8 mouse cellular contexts compared by ENCODE assay signal in genomic region chrX:12151996-12152904, GRCm38 (mm10). TPM values are rescaled to one million over a fixed set of nuclear protein-coding genes. Genes with fewer than 3 reads are reported as not detected.
DNase-seq lines count a peak whose midpoint lies in the region; ATAC-seq and TF ChIP-seq lines count a peak whose summit lies in the region.

No protein-coding gene starts in this region.

- WGBS in kidney, embryonic 16.5 days, result 16% methylated on average over 40 of the region's 42 CpGs
- WGBS in embryonic facial prominence, embryonic 13.5 days, result 15% methylated on average over 40 of the region's 42 CpGs
- WGBS in hindbrain, postnatal 0 days, result 20% methylated on average over 42 of the region's 42 CpGs
- WGBS in midbrain, embryonic 16.5 days, result 19% methylated on average over 38 of the region's 42 CpGs

- H3K9me3 ChIP-seq in kidney, embryonic 16.5 days (ENCODE audit: low read length), result no peaks in the 10 kb centered on the region
- no peaks in the 10 kb centered on the region for H3K9me3 ChIP-seq in embryonic facial prominence, embryonic 13.5 days
- H3K9me3 ChIP-seq in hindbrain, postnatal 0 days (ENCODE audit: low read length), result no peaks in the 10 kb centered on the region
- H3K9me3 ChIP-seq in midbrain, embryonic 16.5 days (replicated peaks; ENCODE audit: control insufficient read depth, low read length, poor library complexity, severe bottlenecking), result no peaks in the 10 kb centered on the region

- peak overlapping the region; percentile 35 for H3K4me3 ChIP-seq in kidney, embryonic 16.5 days (ENCODE audit: low read length)
- H3K4me3 ChIP-seq in embryonic facial prominence, embryonic 13.5 days, result peak overlapping the region; percentile 35
- peak overlapping the region; percentile 24 for H3K4me3 ChIP-seq in hindbrain, postnatal 0 days (ENCODE audit: low read length)
- H3K4me3 ChIP-seq in midbrain, embryonic 16.5 days (ENCODE audit: low read depth, low read length), result peak overlapping the region; percentile 33

- DNase-seq in kidney, adult 11 months, result no peak
- DNase-seq in hindbrain, postnatal 0 days (ENCODE audit: low spot score), result no peak
- DNase-seq in right cerebral cortex, adult 18-20 months, result no peak
- DNase-seq in ovary, postnatal 36 days (ENCODE audit: low spot score), result no peak

- peak overlapping the region; percentile 58 for H3K4me2 ChIP-seq in kidney, embryonic 16.5 days (replicated peaks; ENCODE audit: low read depth, low read length)
- peak overlapping the region; percentile 59 for H3K4me2 ChIP-seq in embryonic facial prominence, embryonic 13.5 days
- peak overlapping the region; percentile 55 for H3K4me2 ChIP-seq in hindbrain, postnatal 0 days (ENCODE audit: low read depth, low read length)
- peak overlapping the region; percentile 58 for H3K4me2 ChIP-seq in midbrain, embryonic 16.5 days (ENCODE audit: low read length)

- H3K9ac ChIP-seq in kidney, embryonic 16.5 days (replicated peaks; ENCODE audit: low read length), result peak overlapping the region; percentile 44
- H3K9ac ChIP-seq in embryonic facial prominence, embryonic 13.5 days, result 0 out of 2 replicates have a peak overlapping the region, but pooled peaks have one; percentile 40
- H3K9ac ChIP-seq in hindbrain, postnatal 0 days (replicated peaks; ENCODE audit: low read length), result no peak overlapping the region
- peak overlapping the region; percentile 51; the same call in 1 of the 2 replicates for H3K9ac ChIP-seq in midbrain, embryonic 16.5 days (ENCODE audit: low read depth, low read length)

- no peak for ATAC-seq in kidney, embryonic 16.5 days (ENCODE audit: low FRiP score, low TSS enrichment)
- no peak for ATAC-seq in embryonic facial prominence, embryonic 13.5 days (ENCODE audit: insufficient number of reproducible peaks, insufficient read depth, low FRiP score, low TSS enrichment, low read depth)
- no peak for ATAC-seq in hindbrain, postnatal 0 days
- ATAC-seq in midbrain, embryonic 16.5 days, result 0 out of 2 replicates have a peak, but pooled peaks have one; percentile 16
- no peak for ATAC-seq in megakaryocyte progenitor cell, adult 5-6 weeks (replicated peaks; ENCODE audit: poor library complexity)

- H3K4me1 ChIP-seq in kidney, embryonic 16.5 days (ENCODE audit: insufficient read depth, low read length), result peaks cover 52% of the 10 kb centered on the region
- H3K4me1 ChIP-seq in embryonic facial prominence, embryonic 13.5 days, result peaks cover 50% of the 10 kb centered on the region
- H3K4me1 ChIP-seq in hindbrain, postnatal 0 days (ENCODE audit: insufficient read depth, low read length), result no peaks in the 10 kb centered on the region
- H3K4me1 ChIP-seq in midbrain, embryonic 16.5 days (ENCODE audit: control insufficient read depth, insufficient read depth, low read length), result peaks cover 10% of the 10 kb centered on the region

- H3K36me3 ChIP-seq in kidney, embryonic 16.5 days (ENCODE audit: insufficient read depth, low read length), result no peaks in the 10 kb centered on the region
- no peaks in the 10 kb centered on the region for H3K36me3 ChIP-seq in embryonic facial prominence, embryonic 13.5 days
- no peaks in the 10 kb centered on the region for H3K36me3 ChIP-seq in hindbrain, postnatal 0 days (ENCODE audit: insufficient read depth, low read length)
- no peaks in the 10 kb centered on the region for H3K36me3 ChIP-seq in midbrain, embryonic 16.5 days (ENCODE audit: control insufficient read depth, insufficient read depth, low read length)

- peaks cover 67% of the 10 kb centered on the region for H3K27me3 ChIP-seq in kidney, embryonic 16.5 days (ENCODE audit: insufficient read depth, low read length)
- peaks cover 87% of the 10 kb centered on the region for H3K27me3 ChIP-seq in embryonic facial prominence, embryonic 13.5 days
- H3K27me3 ChIP-seq in hindbrain, postnatal 0 days (ENCODE audit: insufficient read depth, low read length), result no peaks in the 10 kb centered on the region; the same call in 1 of the 2 replicates
- peaks cover 22% of the 10 kb centered on the region; the same call in 1 of the 2 replicates for H3K27me3 ChIP-seq in midbrain, embryonic 16.5 days (ENCODE audit: control insufficient read depth, insufficient read depth, low read depth, low read length)

- no peak overlapping the region for H3K27ac ChIP-seq in kidney, embryonic 16.5 days (ENCODE audit: low read length)
- H3K27ac ChIP-seq in embryonic facial prominence, embryonic 13.5 days, result no peak overlapping the region
- no peak overlapping the region; the same call in 1 of the 2 replicates for H3K27ac ChIP-seq in hindbrain, postnatal 0 days
- H3K27ac ChIP-seq in midbrain, embryonic 16.5 days (ENCODE audit: low read length), result no peak overlapping the region

- TF ChIP-seq CTCF in hindbrain, postnatal 0 days (IDR thresholded peaks at IDR 0.05; ENCODE audit: low read depth), result no peak

RNA-seq across cellular contexts. Expression of gene Bcor, which starts 7.9 kb away (rescaled TPM):
- polyA plus RNA-seq in kidney, embryonic 16.5 days (2015; fragmentation: Nextera tagmentation; extraction: Ambion mirVana), result 16.7 and 19.9 TPM in 2 replicates
- polyA plus RNA-seq in embryonic facial prominence, embryonic 13.5 days (2015; fragmentation: Nextera tagmentation; extraction: Ambion mirVana), result 16.7 and 17.4 TPM in 2 replicates
- 22.6 and 27.3 TPM in 2 replicates for total RNA-seq in hindbrain, postnatal 0 days (2014; rRNA removed)
- polyA plus RNA-seq in hindbrain, postnatal 0 days (2015; fragmentation: Nextera tagmentation; extraction: Ambion mirVana), result 8.8 and 10.3 TPM in 2 replicates
- polyA plus RNA-seq in midbrain, embryonic 16.5 days (2015; fragmentation: Nextera tagmentation; extraction: Ambion mirVana), result 14.7 and 16.8 TPM in 2 replicates
- 35.3 and 42.7 TPM in 2 replicates for total RNA-seq in megakaryocyte progenitor cell, adult 5-6 weeks (2015)
- 24.7 and 29.1 TPM in 2 replicates for total RNA-seq in megakaryocyte progenitor cell, adult 5-6 weeks (2017)
